Mouse (Mus musculus) gastrocnemius, postnatal 36 days (tissue): ENCODE data around the gene Clec4e. TPM values are rescaled to one million over a fixed set of nuclear protein-coding genes. Genes with fewer than 3 reads are reported as not detected.
"Not testable (repeated sequence)": the region's sequence is repeated elsewhere in the genome, so short reads cannot be mapped to it uniquely, and the experiment has no call there.

ENCODE experiments used
- DNase-seq, 2 experiments: peaks; one replicate each; pipeline ENCODE4 v3.0.0; 2022
- intact Hi-C: fragments of 180-260 bp; cut with DNase I; formaldehyde crosslinking; loops from one replicate; pipeline ENCODE4 v1.15.1; 2025
- long read RNA-seq, 2 experiments: library from polyadenylated mRNA; stranded (forward); transcript quantifications; one replicate each; pipeline ENCODE4 v2.0.0; 2021
- total RNA-seq, 2 experiments: library from RNA; stranded (reverse); gene quantifications; 2 replicates each; pipeline ENCODE4 v1.2.3; 2021

Gene Clec4e
- not detected for total RNA-seq
- long read RNA-seq, experiment 1, result 0 reads
- long read RNA-seq, experiment 2, result 0 reads

DNA sequence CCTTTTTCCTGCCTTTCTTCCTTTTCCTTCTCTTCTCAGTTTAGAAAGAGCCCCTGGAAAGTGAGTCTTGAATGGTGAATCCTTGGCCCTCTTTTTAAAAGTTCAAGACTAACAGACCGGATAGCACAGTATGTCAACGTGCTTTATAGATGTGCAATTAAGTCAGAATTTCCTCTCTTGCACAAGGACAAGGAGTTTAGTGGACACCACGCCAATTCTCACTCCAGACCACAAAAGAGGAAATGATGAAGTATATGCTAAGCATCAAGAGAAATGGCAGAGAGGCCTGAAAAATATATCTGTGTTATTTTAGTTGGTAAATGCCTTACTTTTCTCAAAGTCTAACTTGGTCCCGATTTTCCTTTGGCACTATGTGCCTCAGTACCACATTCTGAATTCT, at the start of gene Clec4e:
Gene Clec4e (minus strand): TSS at position 118 of the 400 bp plus-strand sequence.
- no peak for DNase-seq
- intact Hi-C loops, result no loop called here

DNA sequence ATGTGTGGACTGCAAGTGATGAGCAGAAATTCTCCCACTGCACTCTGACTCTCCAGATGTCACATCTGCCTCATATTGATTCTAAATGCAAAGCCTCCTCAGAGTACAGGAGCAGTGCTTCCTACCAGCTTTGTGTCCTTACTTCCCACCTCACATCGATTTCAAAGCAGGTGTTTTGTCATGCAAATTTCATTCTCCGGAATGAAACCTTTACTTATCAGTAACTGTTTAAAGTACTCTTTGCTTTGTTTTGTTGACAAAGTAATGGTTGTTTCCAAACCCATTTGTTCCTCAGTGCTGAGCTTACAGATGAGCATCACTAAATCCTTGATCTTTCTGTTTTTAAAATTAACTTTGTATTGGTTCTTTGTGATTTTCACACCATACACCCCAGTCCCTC, 42.8 kb upstream of the Clec4e start:
- DNase-seq, result no peak
- intact Hi-C loops, result no loop called here

DNA sequence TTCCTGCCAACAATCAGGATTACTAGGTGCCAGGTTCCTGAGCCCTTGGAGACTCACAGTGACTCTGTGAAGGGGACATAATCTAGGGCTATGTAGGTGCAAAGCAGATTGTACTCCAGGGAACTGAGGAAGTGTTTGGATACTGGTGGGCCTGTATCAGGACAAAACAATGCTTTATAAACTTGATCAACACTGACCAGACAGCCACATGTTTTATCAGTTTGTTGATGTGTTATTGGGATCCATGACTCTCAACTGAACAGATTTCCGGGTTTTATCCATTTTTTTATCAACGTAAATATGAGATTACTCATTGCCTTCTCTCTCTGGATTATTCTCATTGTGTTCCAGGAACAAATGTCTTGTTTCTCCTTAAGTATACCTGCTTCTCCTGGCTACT, 18.4 kb upstream of the Clec4e start, which contains the start of gene Vmn2r19:
Gene Vmn2r19 (plus strand): TSS at position 301 of the 400 bp plus-strand sequence.
- intact Hi-C loops, result no loop called here
- DNase-seq, result no peak

DNA sequence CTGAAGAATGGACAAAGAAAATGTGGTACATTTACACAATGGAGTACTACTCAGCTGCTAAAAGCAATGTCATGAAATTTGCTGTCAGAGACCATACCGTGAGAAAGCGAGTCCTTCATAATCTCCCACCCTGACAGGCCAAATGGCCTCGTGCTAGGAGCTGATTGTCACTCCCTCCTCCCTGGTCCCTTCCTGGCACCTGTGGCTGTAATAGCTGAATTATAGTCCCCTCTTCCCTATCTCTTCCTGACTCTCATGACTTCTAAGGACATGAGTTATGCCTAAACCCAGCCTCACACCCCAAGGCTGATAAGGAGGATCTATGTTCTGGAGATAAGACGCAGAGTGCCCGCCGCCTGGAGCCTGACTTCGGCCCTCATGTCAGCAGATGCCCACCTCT, 16.6 kb upstream of the Clec4e start:
- intact Hi-C loops, DNase-seq: not testable (repeated sequence)

DNA sequence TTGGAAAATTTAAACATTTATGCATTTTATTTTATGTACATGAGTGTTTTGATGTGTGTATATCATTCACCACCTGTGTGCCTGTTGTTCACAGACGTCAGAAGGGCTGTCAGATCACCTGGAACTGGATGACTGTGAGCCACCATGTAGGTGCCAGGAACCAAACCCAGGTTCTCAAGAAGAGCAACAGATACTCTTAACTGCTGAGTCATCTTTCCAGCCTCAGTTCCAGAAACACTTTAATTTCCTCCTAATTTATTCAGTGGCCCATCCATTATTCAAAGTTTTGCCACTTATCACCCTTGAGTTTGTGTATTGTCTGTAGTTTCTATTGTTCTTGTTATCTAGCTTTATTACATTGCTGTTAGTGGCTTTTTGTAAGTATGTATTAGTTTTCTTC, 7.0 kb upstream of the Clec4e start:
- intact Hi-C loops, result no loop called here
- DNase-seq, result no peak

DNA sequence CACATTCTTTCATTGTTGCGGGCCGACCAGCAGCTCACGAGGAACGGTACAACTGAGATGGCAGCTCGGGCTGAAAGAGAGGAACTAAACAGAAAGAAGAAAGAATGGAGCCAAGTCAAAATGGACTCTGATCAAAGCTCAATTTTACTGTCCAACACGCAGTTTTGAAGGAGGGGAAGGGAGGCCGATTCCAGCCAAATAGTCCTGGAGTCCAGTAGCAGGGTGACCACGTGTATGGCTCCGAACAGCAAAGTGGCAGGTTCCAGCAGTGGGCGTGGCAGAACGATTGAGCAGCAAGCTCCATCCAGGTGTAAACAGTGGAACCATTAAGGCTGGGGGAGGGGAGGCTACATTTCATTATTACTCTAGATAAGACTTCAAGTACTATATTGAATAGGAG, 3.8 kb upstream of the Clec4e start:
- intact Hi-C loops, DNase-seq: not testable (repeated sequence)

DNA sequence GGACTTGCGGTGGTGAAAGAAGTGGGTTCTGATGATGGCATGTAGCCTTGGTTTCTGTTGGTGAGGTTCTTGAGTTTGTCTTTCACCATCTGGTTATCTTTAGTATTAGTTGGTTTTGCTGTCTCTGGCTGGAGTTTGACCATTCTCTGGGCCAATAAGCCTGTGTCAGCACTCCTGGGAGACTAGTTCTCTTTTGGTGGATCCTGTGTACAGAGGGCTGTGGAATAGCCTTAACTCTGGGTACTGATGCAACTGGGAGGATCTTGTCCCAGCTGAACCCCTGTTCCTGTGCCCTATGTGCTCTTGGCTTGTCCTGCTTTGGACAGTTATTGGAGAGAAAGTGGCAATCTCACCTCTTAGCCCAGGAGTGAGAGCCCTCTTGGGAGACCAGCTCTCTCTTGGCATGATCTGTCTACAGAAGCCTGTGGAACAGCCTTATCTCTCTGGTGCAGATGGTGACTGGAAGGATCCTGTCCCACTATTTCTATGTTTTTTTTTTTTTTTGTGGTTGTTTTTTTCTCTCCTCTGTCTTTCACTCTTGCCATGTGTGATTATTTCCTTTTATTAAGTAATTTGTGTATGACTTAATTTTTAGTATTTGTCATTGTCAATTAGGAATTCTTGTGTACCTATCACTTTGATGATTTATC, 3.2 kb upstream of the Clec4e start:
- intact Hi-C loops, result no loop called here
- DNase-seq, result no peak

DNA sequence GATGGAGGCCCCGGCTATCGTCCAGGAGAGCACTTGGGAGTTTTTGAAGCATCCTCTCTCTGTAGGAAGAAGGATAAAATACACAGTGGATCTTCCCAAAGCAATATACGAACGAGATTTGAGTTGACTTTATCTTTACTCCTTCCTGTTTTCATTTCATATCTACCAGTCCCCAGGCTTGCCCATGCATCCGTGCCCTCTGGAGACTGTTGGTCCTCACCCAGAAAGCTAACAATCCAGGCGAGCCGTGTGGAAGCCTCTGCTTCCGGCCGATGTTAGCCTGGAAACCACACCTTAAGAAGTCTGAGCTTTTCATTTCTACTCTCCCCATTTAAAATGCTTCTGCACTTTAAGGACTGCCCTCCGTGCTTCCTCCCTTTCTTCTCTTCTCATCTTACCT, 739 bp downstream of the Clec4e start:
- intact Hi-C loops, result no loop called here

DNA sequence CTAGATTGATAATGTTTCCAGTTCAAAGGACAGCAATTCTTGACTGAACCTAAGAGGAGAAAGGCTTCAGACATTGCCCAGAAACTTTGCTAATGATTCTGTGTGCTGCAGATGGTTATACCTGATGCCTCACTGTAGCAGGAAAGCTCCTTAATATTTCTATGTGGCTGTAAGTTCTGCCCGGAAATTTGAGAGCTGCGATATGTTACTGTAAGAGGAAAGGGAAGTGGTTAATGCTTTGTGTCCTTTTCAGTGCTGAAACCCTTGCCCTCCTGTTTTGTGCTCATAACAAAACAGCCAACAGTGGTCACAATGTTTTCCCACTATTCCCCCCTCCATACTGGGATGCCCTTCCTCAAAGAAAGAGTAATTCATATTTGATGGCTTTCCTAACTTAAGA, 3.4 kb downstream of the Clec4e start:
- DNase-seq, result no peak
- intact Hi-C loops, result no loop called here

More for the DNA sequence above, 739 bp downstream of the Clec4e start:
- no peak for DNase-seq

DNA sequence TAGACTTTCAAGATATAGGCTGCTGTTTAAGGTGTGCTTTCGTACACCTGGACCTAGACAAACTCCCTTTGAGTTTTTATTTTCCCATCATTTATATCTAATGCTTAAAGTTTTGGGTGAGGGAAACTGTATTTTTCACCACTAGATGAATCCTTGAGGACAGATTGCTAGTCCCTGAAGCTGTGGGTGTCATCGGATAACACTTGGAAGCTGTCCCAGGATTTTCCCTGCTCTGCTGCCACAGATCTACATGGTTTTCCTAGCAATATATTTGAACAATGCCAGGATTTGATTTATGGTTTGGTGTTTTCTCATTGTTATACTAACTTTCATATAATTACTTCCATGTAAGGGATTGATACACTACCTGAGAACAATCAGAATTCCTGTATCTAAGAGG, 10.2 kb downstream of the Clec4e start:
- DNase-seq, result no peak
- intact Hi-C loops, result no loop called here

DNA sequence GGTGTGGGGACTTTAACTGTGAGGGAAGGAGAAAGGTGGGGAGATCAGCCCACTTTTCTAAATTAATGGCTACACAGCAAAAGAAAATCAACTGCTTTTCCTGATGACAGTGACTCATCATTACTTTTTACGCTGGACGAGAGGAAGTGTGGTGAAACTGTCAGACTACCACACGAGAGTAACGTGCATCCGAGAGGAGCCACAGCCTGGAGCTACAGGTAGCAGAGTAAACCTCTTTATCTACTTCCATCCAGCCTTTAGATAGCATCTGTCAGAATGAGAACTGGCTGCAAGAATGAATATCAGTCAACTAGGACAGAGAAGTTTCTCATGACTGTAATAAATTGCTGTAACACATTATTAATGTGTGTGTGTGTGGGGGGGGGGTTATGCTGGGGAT, 22.7 kb downstream of the Clec4e start:
- intact Hi-C loops, result no loop called here

DNA sequence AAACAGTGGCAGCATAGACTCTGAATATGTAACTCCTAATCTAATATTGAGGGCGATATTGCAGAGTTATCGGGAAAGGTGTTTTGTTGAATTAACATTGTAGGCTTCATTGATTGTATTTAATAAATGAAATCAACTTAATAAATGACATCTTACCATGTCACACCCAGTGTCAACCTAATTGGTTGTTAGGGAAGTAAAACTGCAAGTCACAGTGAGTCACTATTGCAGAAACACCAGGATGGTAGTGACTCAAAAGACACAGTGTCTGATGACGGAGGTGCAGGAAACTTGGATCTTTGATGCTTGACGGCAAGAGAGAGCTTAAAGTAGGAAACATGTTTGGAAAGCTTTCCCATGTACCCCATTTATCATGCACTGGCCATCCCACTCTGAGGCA, 23.9 kb downstream of the Clec4e start:
- intact Hi-C loops, result no loop called here
- DNase-seq, result no peak

More for the DNA sequence above, 22.7 kb downstream of the Clec4e start:
- DNase-seq, result no peak

DNA sequence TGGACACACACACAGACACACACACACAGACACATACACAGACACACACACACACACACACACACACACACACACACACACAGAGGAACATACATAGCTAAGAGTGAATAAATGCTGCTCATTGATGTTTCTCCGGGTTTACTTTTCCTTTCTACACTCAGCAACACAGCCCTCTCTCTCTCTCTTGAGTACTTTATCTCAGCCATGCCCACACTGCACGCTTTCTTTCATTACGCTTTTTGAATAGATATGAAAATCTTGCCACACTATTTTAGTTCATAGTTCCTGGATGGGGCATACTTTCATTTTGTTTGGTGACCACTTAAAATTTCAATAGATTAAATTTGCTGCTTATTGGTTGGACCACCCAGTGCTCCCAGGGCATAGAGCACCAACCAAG, 25.5 kb downstream of the Clec4e start:
- intact Hi-C loops, result no loop called here
- DNase-seq, result no peak

DNA sequence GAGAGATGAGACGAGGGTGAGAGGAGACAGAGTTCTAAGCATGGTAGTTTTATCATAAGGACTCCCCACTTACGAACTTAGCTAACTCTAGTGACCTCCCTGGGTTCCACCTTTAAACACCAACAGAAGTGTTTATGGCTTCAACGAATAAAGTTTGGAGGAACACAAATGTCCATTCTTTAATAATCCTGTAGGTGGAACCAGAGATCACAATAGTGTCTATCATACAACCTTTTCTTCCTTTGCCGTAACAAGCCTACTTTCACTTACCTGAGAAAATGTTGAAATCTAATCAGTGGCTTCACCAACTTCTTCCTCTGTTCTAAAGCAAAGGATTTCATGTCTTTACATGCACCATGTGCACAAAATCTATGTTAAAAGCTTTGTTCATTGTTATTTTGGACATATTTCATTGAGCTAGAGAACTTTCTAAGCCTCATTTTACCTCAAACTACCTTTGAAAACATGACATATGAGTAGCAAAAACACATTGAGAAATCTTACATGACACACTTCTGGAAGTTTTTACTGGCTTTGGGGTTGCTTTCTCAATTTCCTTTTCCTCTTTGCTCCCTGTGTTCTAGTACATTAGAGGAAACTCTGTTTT, 28.0 kb downstream of the Clec4e start, which contains the start of gene Clec4d:
Gene Clec4d (plus strand): TSS at position 557 of the 607 bp plus-strand sequence.
- DNase-seq, result no peak
- intact Hi-C loops, result no loop called here

DNA sequence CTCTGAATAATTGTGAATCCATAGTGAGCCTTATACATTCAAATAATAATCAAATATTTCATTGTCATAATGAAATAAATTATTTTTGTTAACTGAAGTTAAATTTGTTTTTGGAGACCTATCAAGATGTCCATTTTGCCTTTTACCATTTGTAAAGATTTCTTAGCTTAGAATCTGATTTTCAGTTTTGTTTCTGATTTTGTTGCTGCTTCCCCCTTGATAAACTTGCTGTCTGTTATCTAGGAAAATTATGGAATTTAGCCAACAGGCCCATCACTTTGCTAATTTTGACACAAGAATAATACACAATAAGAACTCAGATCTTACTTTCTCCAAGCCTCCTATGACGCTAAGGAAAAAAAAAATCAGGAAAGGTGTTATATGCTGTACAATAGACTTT, 28.8 kb downstream of the Clec4e start:
- intact Hi-C loops, result no loop called here
- no peak for DNase-seq

DNA sequence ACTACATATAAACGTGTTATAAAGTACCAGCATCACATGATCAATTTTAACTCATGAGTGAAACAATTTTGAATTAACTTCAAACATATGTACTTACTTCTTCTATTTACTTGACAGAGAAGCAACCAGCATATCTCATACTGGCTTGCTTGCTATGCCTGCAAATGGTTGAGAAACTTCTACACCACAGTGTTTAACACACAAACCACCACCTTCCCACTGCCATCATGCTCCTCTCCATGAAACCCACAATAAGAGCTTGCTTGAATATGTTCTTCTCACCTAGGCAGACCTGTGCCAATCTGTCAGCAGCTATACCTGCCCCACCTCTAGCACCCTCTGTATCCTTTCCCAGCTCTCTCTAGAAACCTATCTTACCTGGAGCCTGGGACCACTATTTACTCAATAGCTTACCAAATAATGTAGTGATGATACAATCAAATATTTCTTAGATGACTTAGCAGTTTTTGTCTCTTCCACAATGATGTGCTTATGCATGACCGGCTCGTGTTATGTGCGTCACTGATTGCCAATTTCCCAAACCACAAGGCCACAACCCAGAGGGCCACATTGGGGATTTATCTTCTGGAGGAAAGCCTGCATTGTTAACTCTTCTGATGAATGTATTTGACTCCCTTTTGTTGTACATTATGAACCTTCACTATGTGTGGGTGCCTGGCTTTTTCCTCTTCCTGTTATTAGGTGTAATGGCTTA, 29.6 kb downstream of the Clec4e start:
- no peak for DNase-seq
- intact Hi-C loops, result no loop called here

DNA sequence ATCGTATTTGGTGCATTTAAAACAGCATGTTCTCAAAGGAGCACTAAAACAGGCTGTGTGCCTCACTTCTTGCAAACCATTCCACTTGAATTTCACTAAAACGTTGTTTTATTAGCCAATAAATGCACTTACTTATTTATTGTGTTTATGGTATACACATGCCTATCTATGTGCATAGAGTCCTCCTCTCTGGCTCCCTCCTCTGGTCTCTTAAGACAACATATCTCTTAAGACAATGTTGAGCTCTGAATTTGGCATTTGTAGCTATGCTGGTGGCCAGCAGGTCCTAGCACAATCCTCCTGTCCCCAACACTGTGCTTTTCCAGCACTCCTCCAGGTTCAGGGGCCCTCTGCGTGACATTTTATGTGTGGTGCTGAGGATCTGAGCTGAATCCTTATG, 30.7 kb downstream of the Clec4e start:
- no peak for DNase-seq
- intact Hi-C loops, result no loop called here

DNA sequence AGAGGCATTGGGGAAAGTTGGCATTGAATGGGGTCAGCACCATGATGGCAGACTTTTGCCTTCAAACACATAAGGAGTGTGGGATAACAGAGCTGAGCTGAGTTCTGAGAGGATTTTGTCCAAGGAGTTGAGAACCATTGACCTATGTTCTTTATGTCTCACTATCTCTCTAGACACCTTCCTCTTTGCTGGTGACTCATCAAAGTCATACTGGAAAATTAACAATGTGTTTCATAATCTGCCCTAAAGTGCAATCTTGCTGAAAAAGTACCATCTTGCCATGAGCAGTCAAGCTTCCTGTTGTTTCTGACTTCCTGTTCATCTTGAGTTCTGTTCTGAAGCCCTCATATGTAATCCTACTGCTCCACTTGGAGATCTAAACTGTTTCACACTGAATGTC, 36.9 kb downstream of the Clec4e start:
- no peak for DNase-seq
- intact Hi-C loops, result no loop called here

DNA sequence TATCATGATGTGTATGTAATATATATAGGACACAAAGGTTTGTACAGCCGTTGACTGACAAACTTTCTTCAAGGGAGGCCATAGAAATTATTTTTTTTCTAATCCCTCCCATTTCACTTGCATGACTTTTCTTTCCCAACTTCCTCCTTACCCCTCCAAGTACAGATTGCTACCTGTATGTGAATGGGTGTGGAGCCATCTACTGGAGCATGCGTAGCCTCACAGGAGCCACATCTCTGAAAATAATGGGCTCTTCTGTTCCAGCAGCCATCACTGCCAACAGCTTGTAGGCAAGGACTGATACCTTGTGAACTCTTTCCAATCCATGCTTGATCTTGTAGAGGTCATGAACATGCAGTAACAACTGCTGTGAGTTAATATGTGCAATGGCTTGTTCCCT, 40.8 kb downstream of the Clec4e start:
- DNase-seq, intact Hi-C loops: not testable (repeated sequence)

DNA sequence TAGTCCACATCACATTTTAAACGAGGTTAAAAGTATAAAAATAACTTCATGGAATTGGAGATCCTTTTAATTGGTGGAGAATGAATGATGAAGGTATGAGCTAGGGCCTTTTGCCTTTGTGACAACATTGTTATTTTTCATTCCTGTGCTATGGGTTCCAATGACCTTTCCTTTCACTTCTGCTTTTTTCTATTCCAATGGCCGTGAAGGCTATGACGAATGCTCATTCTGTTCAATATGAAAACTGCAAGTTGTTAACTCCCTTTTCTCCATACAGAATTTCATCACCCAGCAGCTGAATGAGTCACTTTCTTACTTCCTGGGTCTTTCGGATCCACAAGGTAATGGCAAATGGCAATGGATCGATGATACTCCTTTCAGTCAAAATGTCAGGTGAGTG, 45.5 kb downstream of the Clec4e start:
- intact Hi-C loops, result no loop called here

DNA sequence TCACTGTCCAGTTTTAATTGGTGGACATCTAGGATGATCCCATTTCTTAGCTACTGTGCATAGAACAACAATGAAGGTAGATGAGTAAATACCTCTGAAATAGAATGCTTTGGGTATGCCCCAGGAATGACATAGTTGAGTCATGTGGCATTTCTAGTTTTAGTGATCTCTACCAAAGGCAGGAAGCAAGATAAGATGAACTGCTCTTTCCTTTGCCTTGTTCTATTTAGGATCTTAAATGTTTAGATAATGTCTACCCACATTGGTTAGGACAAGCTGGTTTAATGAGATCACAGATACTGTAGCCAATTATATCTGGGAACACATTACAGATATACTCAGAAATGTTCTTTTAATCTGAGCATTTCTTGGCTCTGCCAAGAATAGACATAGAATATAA, 52.1 kb downstream of the Clec4e start:
- no peak for DNase-seq
- intact Hi-C loops, result no loop called here

More for the DNA sequence above, 45.5 kb downstream of the Clec4e start:
- no peak for DNase-seq
